Mouse (Mus musculus): ENCODE measurements around the gene Wdr37.

- no peak for TF ChIP-seq CTCF (IDR thresholded peaks at IDR 0.05; ENCODE audit: low read depth, low read length)
- no peak for TF ChIP-seq TAL1 (conservative IDR thresholded peaks at IDR 0.05; ENCODE audit: low read depth, low read length)
- TF ChIP-seq GATA1 (IDR thresholded peaks at IDR 0.05; ENCODE audit: borderline replicate concordance, low read length) = no peak
Measured at GRCm38 (mm10) chr13:8784308-8785061, 87.2 kb downstream of the Wdr37 start.

Data from G1E (cell line).